Mouse (Mus musculus) MEL (cell line): ENCODE results near the gene Grik5. TPM values are rescaled to one million over a fixed set of nuclear protein-coding genes. Genes with fewer than 3 reads are reported as not detected.

Source experiments
- DNase-seq: peaks from one replicate; pipeline ENCODE4 v3.0.0; 2011; ENCODE audit warnings: low read depth, low spot score
- H3K27ac ChIP-seq: 2 replicates; pipeline ENCODE4 v1.5.1; 2012; ENCODE audit warnings: low read depth, mild to moderate bottlenecking, control low read depth, low read length, moderate library complexity; ENCODE audit not compliant: control insufficient read depth
- H3K27me3 ChIP-seq, 2 experiments: fragments of 150-350 bp in 1 of 2; sonication (generic) in 1 of 2; 2 replicates each; pipeline ENCODE4 v1.6.1; 2012; ENCODE audit warnings: low read length in 2 of 2, mild to moderate bottlenecking in 2 of 2, improper control_type of control experiment in 1 of 2, moderate library complexity in 1 of 2; ENCODE audit not compliant: insufficient read depth in 2 of 2, control insufficient read depth in 1 of 2
- H3K36me3 ChIP-seq, 2 experiments: 2 replicates each; pipeline ENCODE4 v1.6.1; 2012 to 2014; ENCODE audit warnings: low read length in 2 of 2, improper control_type of control experiment in 1 of 2, inconsistent platforms in 1 of 2, mild to moderate bottlenecking in 1 of 2; ENCODE audit not compliant: insufficient read depth in 2 of 2, control insufficient read depth in 1 of 2
- H3K4me1 ChIP-seq, 2 experiments: fragments of 150-350 bp in 1 of 2; sonication (generic) in 1 of 2; 2 replicates each; pipeline ENCODE4 v1.6.1; 2012; ENCODE audit warnings: low read length in 2 of 2, improper control_type of control experiment in 1 of 2, mild to moderate bottlenecking in 1 of 2; ENCODE audit not compliant: insufficient read depth in 2 of 2, control insufficient read depth in 1 of 2
- H3K4me3 ChIP-seq, 2 experiments: fragments of 150-350 bp in 1 of 2; sonication (generic) in 1 of 2; 2 replicates each; pipeline ENCODE4 v1.5.1; 2012; ENCODE audit warnings: low read depth in 2 of 2, low read length in 2 of 2, mild to moderate bottlenecking in 2 of 2, moderate library complexity in 2 of 2, control low read depth in 1 of 2, improper control_type of control experiment in 1 of 2; ENCODE audit not compliant: control insufficient read depth in 1 of 2, insufficient read depth in 1 of 2
- H3K79me2 ChIP-seq: 2 replicates; pipeline ENCODE4 v1.6.1; 2012; ENCODE audit warnings: mild to moderate bottlenecking, low read length, moderate library complexity; ENCODE audit not compliant: control insufficient read depth, poor library complexity, insufficient read depth
- H3K9ac ChIP-seq: 2 replicates; pipeline ENCODE4 v1.6.1; 2012; ENCODE audit warnings: low read depth, mild to moderate bottlenecking, control low read depth, low read length, moderate library complexity; ENCODE audit not compliant: control insufficient read depth, poor library complexity, severe bottlenecking
- H3K9me3 ChIP-seq: fragments of 150-350 bp; sonication (generic); replicated peaks from 2 replicates; pipeline ENCODE4 v1.6.1; 2012; ENCODE audit warnings: mild to moderate bottlenecking, low read length, improper control_type of control experiment, moderate library complexity; ENCODE audit not compliant: insufficient read depth
- CHD2 ChIP-seq: IDR thresholded peaks from 2 replicates; pipeline ENCODE4 v1.6.1; 2011; ENCODE audit warnings: low read length, improper control_type of control experiment
- GABPA ChIP-seq: IDR thresholded peaks from 2 replicates; pipeline ENCODE4 v1.6.1; 2012; ENCODE audit warnings: low read depth, mild to moderate bottlenecking, inconsistent platforms, low read length, improper control_type of control experiment, moderate library complexity
- GATA1 ChIP-seq: IDR thresholded peaks from 2 replicates; pipeline ENCODE4 v1.6.1; 2011; ENCODE audit warnings: low read depth, low read length, improper control_type of control experiment
- JUND ChIP-seq: IDR thresholded peaks from 2 replicates; pipeline ENCODE4 v1.6.1; 2011; ENCODE audit warnings: low read depth, mild to moderate bottlenecking, improper control_type of control experiment, low read length
- KAT2A ChIP-seq: conservative IDR thresholded peaks from 2 replicates; pipeline ENCODE4 v1.6.1; 2012; ENCODE audit warnings: low read depth, low read length, improper control_type of control experiment, inconsistent platforms
- MAX ChIP-seq: IDR thresholded peaks from 2 replicates; pipeline ENCODE4 v1.6.1; 2011; ENCODE audit warnings: low read length, improper control_type of control experiment
- POLR2AphosphoS2 ChIP-seq: IDR thresholded peaks from 2 replicates; pipeline ENCODE4 v1.6.1; 2011; ENCODE audit warnings: low read length, improper control_type of control experiment
- RCOR1 ChIP-seq: IDR thresholded peaks from 2 replicates; pipeline ENCODE4 v1.6.1; 2012; ENCODE audit warnings: low read depth, mild to moderate bottlenecking, inconsistent platforms, low read length, improper control_type of control experiment
- SIN3A ChIP-seq: IDR thresholded peaks from 2 replicates; pipeline ENCODE4 v1.6.1; 2012; ENCODE audit warnings: low read length, improper control_type of control experiment, inconsistent platforms
- TAL1 ChIP-seq: IDR thresholded peaks from 2 replicates; pipeline ENCODE4 v1.6.1; 2012; ENCODE audit warnings: mild to moderate bottlenecking, inconsistent platforms, low read length, moderate library complexity, mixed read lengths
- UBTF ChIP-seq: IDR thresholded peaks from 2 replicates; pipeline ENCODE4 v1.6.1; 2012; ENCODE audit warnings: low read depth, mild to moderate bottlenecking, inconsistent platforms, low read length, improper control_type of control experiment, moderate library complexity, borderline replicate concordance; ENCODE audit not compliant: insufficient read depth
- USF1 ChIP-seq: IDR thresholded peaks from 2 replicates; pipeline ENCODE4 v1.6.1; 2014; ENCODE audit warnings: low read depth, mild to moderate bottlenecking, inconsistent platforms, low read length, improper control_type of control experiment, moderate library complexity
- ZC3H11A ChIP-seq: IDR thresholded peaks from 2 replicates; pipeline ENCODE4 v1.6.1; 2012; ENCODE audit warnings: low read depth, mild to moderate bottlenecking, inconsistent platforms, low read length, improper control_type of control experiment
- ZMIZ1 ChIP-seq: IDR thresholded peaks from 2 replicates; pipeline ENCODE4 v1.6.1; 2012; ENCODE audit warnings: low read depth, mild to moderate bottlenecking, inconsistent platforms, low read length, improper control_type of control experiment, moderate library complexity
- ZNF384 ChIP-seq: IDR thresholded peaks from 2 replicates; pipeline ENCODE4 v1.6.1; 2012; ENCODE audit warnings: low read depth, mild to moderate bottlenecking, inconsistent platforms, low read length, improper control_type of control experiment
- polyA plus RNA-seq, 2 experiments: library from polyadenylated mRNA; stranded (reverse) in 1 of 2; unstranded in 1 of 2; fragments of >175 nt in 1 of 2; fragments of >200 nt in 1 of 2; gene quantifications; 2 replicates each; pipeline versions ENCODE4 v1.2.1 to v1.2.4; 2012; ENCODE audit warnings: low replicate concordance in 2 of 2, low read depth in 1 of 2; ENCODE audit not compliant: insufficient read length in 2 of 2, insufficient read depth in 1 of 2, missing spikeins in 1 of 2
- total RNA-seq: library from RNA; depleted of rRNA; stranded (reverse); fragments of 300-350 nt; gene quantifications from 2 replicates; pipeline ENCODE4 v1.2.3, GENCODE M21; 2012

Gene Grik5
- total and polyA plus RNA-seq, 3 experiments: 3.5 to 22.0 TPM; not detected in 1

DNA sequence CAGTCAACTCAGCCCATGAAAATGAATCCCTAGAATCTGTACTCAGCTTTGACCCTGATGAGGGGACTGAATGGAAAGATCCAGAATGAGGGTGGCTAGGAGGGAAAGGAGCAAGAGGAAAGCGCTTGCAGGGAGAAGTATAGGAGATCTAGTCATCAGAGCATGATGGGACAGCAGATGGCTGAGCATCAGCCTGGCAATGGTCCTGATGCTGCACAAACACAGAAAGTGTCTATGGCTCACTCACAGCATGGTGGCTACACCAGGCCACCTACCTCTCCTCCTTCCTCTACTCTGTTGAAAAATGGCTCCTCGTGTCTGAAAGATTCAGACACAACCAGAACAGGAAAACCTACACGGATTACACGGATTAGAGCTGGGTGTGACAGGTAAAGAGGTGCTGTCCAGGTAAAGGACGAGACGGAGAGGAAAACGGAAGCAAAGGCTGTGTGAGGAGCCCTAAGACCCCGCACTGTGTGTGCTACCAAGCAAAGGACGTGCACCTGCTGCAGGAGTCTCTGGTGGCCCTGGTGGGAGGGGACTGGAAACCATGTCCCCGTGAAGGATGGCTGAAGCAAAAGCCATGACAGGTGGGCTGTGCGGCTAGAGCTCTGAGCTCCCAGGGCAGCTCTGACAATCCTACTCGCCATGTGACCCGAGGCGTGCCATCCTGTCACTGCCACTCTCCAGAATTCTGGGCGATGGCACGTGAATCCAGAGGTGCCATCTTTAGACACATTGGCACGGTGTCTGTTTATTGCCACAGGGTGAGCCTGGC lies 40.2 kb upstream of the Grik5 start:
- Histone ChIP-seq H3K27ac (no peak overlapping the region), H3K9me3 (no peaks in the 10 kb centered on the region), H3K9ac (no peak overlapping the region), H3K27me3 (no peaks in the 10 kb centered on the region), H3K4me1 (no peaks in the 10 kb centered on the region), H3K4me3 (no peak overlapping the region)
- TF ChIP-seq MAX (no peak), GATA1 (no peak), CHD2 (no peak), SIN3A (no peak), UBTF (no peak), RCOR1 (no peak), KAT2A (no peak), ZNF384 (no peak), TAL1 (no peak), GABPA (no peak)
- TF ChIP-seq, all 39 proteins: peak for 0
- DNase-seq: no peak
- H3K79me2 ChIP-seq: no peaks in the 10 kb centered on the region
- H3K36me3 ChIP-seq: no peaks in the 10 kb centered on the region

GRCm38 (mm10) chr7:25110336-25110735 lies 38.2 kb upstream of the Grik5 start:
- Histone ChIP-seq H3K27ac (no peak overlapping the region), H3K4me3 (no peak overlapping the region), H3K4me1 (no peaks in the 10 kb centered on the region), H3K9me3 (no peaks in the 10 kb centered on the region), H3K36me3 (no peaks in the 10 kb centered on the region), H3K79me2 (no peaks in the 10 kb centered on the region), H3K27me3 (no peaks in the 10 kb centered on the region), H3K9ac (no peak overlapping the region)
- TF ChIP-seq ZMIZ1: no peak
- no peak for TF ChIP-seq ZNF384
- no peak for TF ChIP-seq USF1
- no peak for TF ChIP-seq JUND
- no peak for TF ChIP-seq CHD2
- no peak for TF ChIP-seq POLR2AphosphoS2
- DNase-seq: no peak

DNA sequence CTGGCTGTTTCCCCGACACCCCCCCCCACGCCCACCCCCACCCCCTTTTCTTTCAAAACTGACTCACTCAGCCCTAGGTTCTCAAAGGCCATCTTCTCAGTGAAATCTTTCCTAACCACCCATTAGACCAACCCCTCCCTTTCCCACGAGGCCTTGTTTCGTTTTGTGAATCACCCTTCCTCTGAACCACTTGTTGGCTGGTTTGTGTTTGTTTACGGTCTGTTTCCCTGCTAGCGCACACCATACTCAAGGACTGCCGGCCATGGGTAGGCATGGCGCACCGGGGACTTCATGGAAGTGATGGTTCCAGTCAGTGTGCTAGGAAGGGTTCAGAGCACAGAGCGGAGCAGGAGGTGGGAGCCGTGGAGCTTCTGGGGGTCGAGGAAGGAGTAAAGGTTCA lies 37.2 kb upstream of the Grik5 start:
- Histone ChIP-seq H3K79me2 (no peaks in the 10 kb centered on the region), H3K9me3 (no peaks in the 10 kb centered on the region), H3K4me3 (no peak overlapping the region), H3K9ac (no peak overlapping the region), H3K4me1 (no peaks in the 10 kb centered on the region), H3K36me3 (no peaks in the 10 kb centered on the region), H3K27ac (no peak overlapping the region), H3K27me3 (no peaks in the 10 kb centered on the region)
- no peak for DNase-seq
- TF ChIP-seq ZC3H11A: no peak
